Mouse (Mus musculus): ENCODE measurements around the gene Crlf3.

Crlf3 gene

GRCm38 (mm10) chr11:80080826-80081728 lies at the start of gene Crlf3:
Gene Crlf3 (minus strand): TSS chr11:80080991.
- peak; percentile 78 for DNase-seq (ENCODE audit: low spot score)

- no peak for DNase-seq (ENCODE audit: low spot score)
Observed at GRCm38 (mm10) chr11:80116411-80116810, 35.6 kb upstream of the Crlf3 start.

- DNase-seq (ENCODE audit: low spot score) = no peak
Observed at GRCm38 (mm10) chr11:80104407-80104806, 23.6 kb upstream of the Crlf3 start.

- DNase-seq (ENCODE audit: low spot score) = no peak
Observed at GRCm38 (mm10) chr11:80101298-80101697, 20.5 kb upstream of the Crlf3 start.

GRCm38 (mm10) chr11:80098444-80099056 lies 17.8 kb upstream of the Crlf3 start:
- no peak for DNase-seq (ENCODE audit: low spot score)

GRCm38 (mm10) chr11:80090555-80091164 lies 9.9 kb upstream of the Crlf3 start:
- DNase-seq (ENCODE audit: low spot score) = no peak

GRCm38 (mm10) chr11:80089817-80090214 lies 9.0 kb upstream of the Crlf3 start:
- no peak for DNase-seq (ENCODE audit: low spot score)

- peak; percentile 77 for DNase-seq (ENCODE audit: low spot score)
Observed at GRCm38 (mm10) chr11:80088917-80089816, 8.4 kb upstream of the Crlf3 start, which contains the start of gene Atad5. Gene Atad5 (plus strand): TSS chr11:80089400.

- DNase-seq (ENCODE audit: low spot score) = peak; percentile 26
Observed at GRCm38 (mm10) chr11:80086844-80087243, 6.1 kb upstream of the Crlf3 start.

GRCm38 (mm10) chr11:80085356-80086055 lies 4.7 kb upstream of the Crlf3 start:
- no peak for DNase-seq (ENCODE audit: low spot score)

GRCm38 (mm10) chr11:80081786-80082319 lies 1.1 kb upstream of the Crlf3 start:
- no peak for DNase-seq (ENCODE audit: low spot score)

- no peak for DNase-seq (ENCODE audit: low spot score)
Observed at GRCm38 (mm10) chr11:80080381-80080825, 388 bp downstream of the Crlf3 start.

GRCm38 (mm10) chr11:80079751-80080150 lies 1.0 kb downstream of the Crlf3 start:
- DNase-seq (ENCODE audit: low spot score) = no peak

- no peak for DNase-seq (ENCODE audit: low spot score)
Observed at GRCm38 (mm10) chr11:80078831-80079230, 2.0 kb downstream of the Crlf3 start.

GRCm38 (mm10) chr11:80077784-80078545 lies 2.8 kb downstream of the Crlf3 start:
- no peak for DNase-seq (ENCODE audit: low spot score)

- DNase-seq (ENCODE audit: low spot score) = no peak
Observed at GRCm38 (mm10) chr11:80075608-80076277, 5.0 kb downstream of the Crlf3 start.

- no peak for DNase-seq (ENCODE audit: low spot score)
Observed at GRCm38 (mm10) chr11:80072365-80072764, 8.4 kb downstream of the Crlf3 start.

- DNase-seq (ENCODE audit: low spot score) = no peak
Observed at GRCm38 (mm10) chr11:80071039-80071438, 9.8 kb downstream of the Crlf3 start.

- DNase-seq (ENCODE audit: low spot score) = no peak
Observed at GRCm38 (mm10) chr11:80069815-80070214, 11.0 kb downstream of the Crlf3 start.

Data from ovary, postnatal 10 days (tissue).